Comparison of ENCODE assay signal across 7 mouse cellular contexts in the genomic region with DNA sequence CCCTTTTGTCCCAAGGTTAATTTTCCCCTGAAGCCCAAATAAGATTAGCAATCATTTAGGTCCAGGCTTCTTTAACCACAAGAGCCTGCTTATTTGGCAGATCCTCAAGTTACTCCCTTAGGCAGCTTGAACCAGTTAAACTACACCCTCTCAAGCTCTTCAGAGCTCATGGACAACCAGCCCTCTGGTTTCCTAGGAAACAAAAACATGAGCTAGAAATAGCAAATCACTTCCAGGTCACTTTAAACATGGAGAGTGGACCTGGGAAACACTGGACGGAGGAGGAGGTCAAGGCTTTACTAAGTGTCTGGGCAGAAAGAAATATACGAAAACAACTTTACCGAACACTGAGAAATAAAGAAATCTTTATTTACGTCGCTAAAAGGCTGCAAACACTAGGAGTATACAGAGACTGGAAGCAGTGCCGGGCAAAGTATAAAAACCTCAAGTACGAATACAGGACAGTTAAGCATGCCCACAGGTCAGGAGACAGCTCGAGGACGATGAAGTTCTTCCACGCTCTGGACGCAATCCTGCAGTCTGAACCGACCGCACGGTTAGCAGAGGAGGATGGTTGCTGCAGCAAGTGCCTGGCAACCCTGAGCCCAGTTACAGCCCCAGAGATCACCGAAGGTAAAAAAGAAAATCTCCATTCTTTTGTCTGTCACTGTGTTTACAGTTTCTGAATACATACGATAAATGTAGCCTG. TPM values are rescaled to one million over a fixed set of nuclear protein-coding genes. Genes with fewer than 3 reads are reported as not detected.
DNase-seq lines count a peak whose midpoint lies in the region; ATAC-seq lines count a peak whose summit lies in the region.

No protein-coding gene starts in this region.

- H3K4me1 ChIP-seq in embryonic facial prominence, embryonic 10.5 days: peaks cover 25% of the 10 kb centered on the region
- peaks cover 11 to 26% of the 10 kb centered on the region in 2 experiments for H3K4me1 ChIP-seq in heart, embryonic 14.5 days (ENCODE audit: control insufficient read depth in 2 of 2, insufficient read depth in 2 of 2, low read length in 2 of 2)
- H3K4me1 ChIP-seq in lung, embryonic 16.5 days (replicated peaks; ENCODE audit: control insufficient read depth, insufficient read depth, low read length): peaks cover 20% of the 10 kb centered on the region
- H3K4me1 ChIP-seq in midbrain, embryonic 16.5 days (ENCODE audit: control insufficient read depth, insufficient read depth, low read length): no peaks in the 10 kb centered on the region

- H3K9me3 ChIP-seq in embryonic facial prominence, embryonic 10.5 days: peaks cover 3% of the 10 kb centered on the region; the same call in 1 of the 2 replicates
- no peaks in the 10 kb centered on the region for H3K9me3 ChIP-seq in heart, embryonic 14.5 days (ENCODE audit: control insufficient read depth, low read length)
- no peaks in the 10 kb centered on the region; the same call in 1 of the 2 replicates for H3K9me3 ChIP-seq in lung, embryonic 16.5 days (ENCODE audit: control insufficient read depth, low read length)
- H3K9me3 ChIP-seq in midbrain, embryonic 16.5 days (replicated peaks; ENCODE audit: control insufficient read depth, low read length, poor library complexity, severe bottlenecking): peaks cover 5% of the 10 kb centered on the region; the same call in 1 of the 2 replicates

- peak; percentile 76 for ATAC-seq in heart, embryonic 14.5 days (ENCODE audit: insufficient number of reproducible peaks, insufficient read depth, low FRiP score, low read depth)
- peak; percentile 92 for ATAC-seq in lung, embryonic 16.5 days (ENCODE audit: low read depth)
- no peak for ATAC-seq in midbrain, embryonic 16.5 days

- H3K9ac ChIP-seq in heart, embryonic 14.5 days (ENCODE audit: low read length): peak overlapping the region; percentile 57; the same call in 1 of the 2 replicates
- H3K9ac ChIP-seq in lung, embryonic 16.5 days (ENCODE audit: low read length): peak overlapping the region; percentile 52; the same call in 1 of the 2 replicates
- no peak overlapping the region for H3K9ac ChIP-seq in midbrain, embryonic 16.5 days (ENCODE audit: low read depth, low read length)

- peak overlapping the region; percentile 21; the same call in 1 of the 2 replicates for H3K4me3 ChIP-seq in embryonic facial prominence, embryonic 10.5 days
- H3K4me3 ChIP-seq in heart, embryonic 14.5 days (ENCODE audit: control insufficient read depth in 1 of 2, insufficient read depth in 1 of 2, low read depth in 1 of 2, low read length in 2 of 2): peak overlapping the region; percentile 18 to 27
- H3K4me3 ChIP-seq in lung, embryonic 16.5 days (ENCODE audit: low read length): peak overlapping the region; percentile 26; the same call in 1 of the 2 replicates
- H3K4me3 ChIP-seq in midbrain, embryonic 16.5 days (ENCODE audit: low read depth, low read length): no peak overlapping the region

- DNase-seq in left cerebral cortex, postnatal 14 days (ENCODE audit: low spot score in 2 of 2): peak; percentile 13 to 79
- DNase-seq in left cerebral cortex, postnatal 10 days (ENCODE audit: extremely low spot score in 1 of 2, low spot score in 2 of 2): no peak
- DNase-seq in embryonic facial prominence, embryonic 10.5 days (ENCODE audit: low spot score): peak; percentile 22
- no peak for DNase-seq in spleen, postnatal 14 days (ENCODE audit: low spot score in 2 of 2)

- H3K27me3 ChIP-seq in embryonic facial prominence, embryonic 10.5 days (replicated peaks; ENCODE audit: low read depth, poor library complexity, severe bottlenecking): no peaks in the 10 kb centered on the region
- no peaks in the 10 kb centered on the region for H3K27me3 ChIP-seq in heart, embryonic 14.5 days (ENCODE audit: control insufficient read depth, insufficient read depth, low read length)
- no peaks in the 10 kb centered on the region for H3K27me3 ChIP-seq in lung, embryonic 16.5 days (ENCODE audit: control insufficient read depth, insufficient read depth, low read depth, low read length)
- no peaks in the 10 kb centered on the region for H3K27me3 ChIP-seq in midbrain, embryonic 16.5 days (ENCODE audit: control insufficient read depth, insufficient read depth, low read depth, low read length)

- peak overlapping the region; percentile 45 for H3K27ac ChIP-seq in embryonic facial prominence, embryonic 10.5 days (replicated peaks)
- peak overlapping the region; percentile 84 to 87 for H3K27ac ChIP-seq in heart, embryonic 14.5 days (replicated peaks in 1 of 2; ENCODE audit: control insufficient read depth in 1 of 2, insufficient read depth in 1 of 2, low read depth in 2 of 2, low read length in 2 of 2)
- peak overlapping the region; percentile 87 for H3K27ac ChIP-seq in lung, embryonic 16.5 days (ENCODE audit: low read length)
- H3K27ac ChIP-seq in midbrain, embryonic 16.5 days (ENCODE audit: low read length): no peak overlapping the region

- 74% methylated on average over 16 of the region's 16 CpGs for WGBS in embryonic facial prominence, embryonic 10.5 days
- 41% methylated on average over 16 of the region's 16 CpGs for WGBS in heart, embryonic 14.5 days
- 57% methylated on average over 16 of the region's 16 CpGs for WGBS in lung, embryonic 16.5 days
- WGBS in midbrain, embryonic 16.5 days: 86% methylated on average over 16 of the region's 16 CpGs

- intact Hi-C loops in left cerebral cortex, postnatal 14 days (cut with DNase I): no loop called here
- intact Hi-C loops in left cerebral cortex, postnatal 10 days (cut with DNase I): no loop called here

- H3K4me2 ChIP-seq in heart, embryonic 14.5 days (ENCODE audit: low read length): peak overlapping the region; percentile 61
- H3K4me2 ChIP-seq in lung, embryonic 16.5 days (ENCODE audit: low read depth, low read length): peak overlapping the region; percentile 50
- H3K4me2 ChIP-seq in midbrain, embryonic 16.5 days (ENCODE audit: low read length): no peak overlapping the region

- H3K36me3 ChIP-seq in embryonic facial prominence, embryonic 10.5 days (replicated peaks): peaks cover 65% of the 10 kb centered on the region
- H3K36me3 ChIP-seq in heart, embryonic 14.5 days (ENCODE audit: control insufficient read depth, insufficient read depth, low read length): peaks cover 34% of the 10 kb centered on the region
- H3K36me3 ChIP-seq in lung, embryonic 16.5 days (ENCODE audit: control insufficient read depth, insufficient read depth, low read length): peaks cover 22% of the 10 kb centered on the region
- H3K36me3 ChIP-seq in midbrain, embryonic 16.5 days (ENCODE audit: control insufficient read depth, insufficient read depth, low read length): peaks cover 10% of the 10 kb centered on the region

RNA-seq across cellular contexts. Expression of a gene that starts 22.8 kb away (rescaled TPM):
- total RNA-seq in left cerebral cortex, postnatal 14 days (2021): 10 to 100 TPM; 95.7 to 95.9 TPM
- 100 to 1,000 TPM; 107 to 112 TPM for total RNA-seq in left cerebral cortex, postnatal 10 days (2021)
- 469 and 495 TPM in 2 replicates for polyA plus RNA-seq in embryonic facial prominence, embryonic 10.5 days (2016; fragmentation: Nextera tagmentation; extraction: Ambion mirVana)
- 231 and 234 TPM in 2 replicates for polyA plus RNA-seq in heart, embryonic 14.5 days (2014; fragmentation: Nextera tagmentation; extraction: Ambion mirVana)
- polyA plus RNA-seq in lung, embryonic 16.5 days (2015; fragmentation: Nextera tagmentation; extraction: Ambion mirVana): 282 and 292 TPM in 2 replicates
- polyA plus RNA-seq in midbrain, embryonic 16.5 days (2015; fragmentation: Nextera tagmentation; extraction: Ambion mirVana): 150 and 163 TPM in 2 replicates

RNA-seq across cellular contexts. Expression of a gene that starts 23.0 kb away (rescaled TPM):
- total RNA-seq in left cerebral cortex, postnatal 14 days (2021): 10 to 100 TPM; 19.6 to 20.2 TPM
- 10 to 100 TPM; 18.5 to 21.0 TPM for total RNA-seq in left cerebral cortex, postnatal 10 days (2021)
- polyA plus RNA-seq in embryonic facial prominence, embryonic 10.5 days (2016; fragmentation: Nextera tagmentation; extraction: Ambion mirVana): 23.2 and 26.2 TPM in 2 replicates
- polyA plus RNA-seq in heart, embryonic 14.5 days (2014; fragmentation: Nextera tagmentation; extraction: Ambion mirVana): 17.8 and 19.1 TPM in 2 replicates
- 18.6 and 21.9 TPM in 2 replicates for polyA plus RNA-seq in lung, embryonic 16.5 days (2015; fragmentation: Nextera tagmentation; extraction: Ambion mirVana)
- polyA plus RNA-seq in midbrain, embryonic 16.5 days (2015; fragmentation: Nextera tagmentation; extraction: Ambion mirVana): 20.7 and 23.9 TPM in 2 replicates

RNA-seq across cellular contexts. Expression of a gene that starts 23.1 kb away (rescaled TPM):
- 10 to 100 TPM; 20.1 to 20.4 TPM for total RNA-seq in left cerebral cortex, postnatal 14 days (2021)
- 10 to 100 TPM; 19.9 to 23.2 TPM for total RNA-seq in left cerebral cortex, postnatal 10 days (2021)
- 53.0 and 56.5 TPM in 2 replicates for polyA plus RNA-seq in embryonic facial prominence, embryonic 10.5 days (2016; fragmentation: Nextera tagmentation; extraction: Ambion mirVana)
- 23.8 and 26.4 TPM in 2 replicates for polyA plus RNA-seq in heart, embryonic 14.5 days (2014; fragmentation: Nextera tagmentation; extraction: Ambion mirVana)
- polyA plus RNA-seq in lung, embryonic 16.5 days (2015; fragmentation: Nextera tagmentation; extraction: Ambion mirVana): 31.5 and 32.7 TPM in 2 replicates
- 9.7 and 10.4 TPM in 2 replicates for polyA plus RNA-seq in midbrain, embryonic 16.5 days (2015; fragmentation: Nextera tagmentation; extraction: Ambion mirVana)

RNA-seq across cellular contexts. Expression of a gene that starts 46.2 kb away (rescaled TPM):
- total RNA-seq in left cerebral cortex, postnatal 14 days (2021): 100 to 1,000 TPM; 111 to 116 TPM
- total RNA-seq in left cerebral cortex, postnatal 10 days (2021): 100 to 1,000 TPM; 121 to 126 TPM
- 79.4 and 81.3 TPM in 2 replicates for polyA plus RNA-seq in embryonic facial prominence, embryonic 10.5 days (2016; fragmentation: Nextera tagmentation; extraction: Ambion mirVana)
- 49.8 and 53.7 TPM in 2 replicates for polyA plus RNA-seq in heart, embryonic 14.5 days (2014; fragmentation: Nextera tagmentation; extraction: Ambion mirVana)
- 92.2 and 98.1 TPM in 2 replicates for polyA plus RNA-seq in lung, embryonic 16.5 days (2015; fragmentation: Nextera tagmentation; extraction: Ambion mirVana)
- polyA plus RNA-seq in midbrain, embryonic 16.5 days (2015; fragmentation: Nextera tagmentation; extraction: Ambion mirVana): 91.4 and 92.4 TPM in 2 replicates

Comparison
In these comparisons a context has a peak if more than half of its experiments do, and no peak if none do; other contexts are left out.
1. DNase-seq: peak in left cerebral cortex, postnatal 14 days (2 of 2) and embryonic facial prominence, embryonic 10.5 days (single experiment); none in left cerebral cortex, postnatal 10 days (0 of 2) and spleen, postnatal 14 days (0 of 2).